Mouse (Mus musculus) small intestine, adult 2 months (tissue): ENCODE measurements around the gene Phldb2.

Experiments used
- CTCF ChIP-seq: fragments of 200-500 bp; IDR thresholded peaks from 2 replicates; pipeline ENCODE4 v1.5.1; 2012; ENCODE audit warnings: low read depth, mild to moderate bottlenecking, control low read depth, inconsistent platforms, low read length, moderate library complexity, mixed read lengths; ENCODE audit not compliant: insufficient replicate concordance, insufficient read length; ENCODE audit errors: extremely low read depth
- POLR2A ChIP-seq: fragments of 200-500 bp; IDR thresholded peaks from 2 replicates; pipeline ENCODE4 v1.6.1; 2012; ENCODE audit warnings: low read depth, mild to moderate bottlenecking, control low read depth, inconsistent platforms, low read length, moderate library complexity

GRCm38 (mm10) chr16:45756855-45757254, 196.5 kb downstream of the Phldb2 start:
- TF ChIP-seq POLR2A, result no peak
- no peak for TF ChIP-seq CTCF
